Mouse (Mus musculus) splenic B cell, adult 2 months (primary cell): Measurements from ENCODE around the gene Pcgf5.

Experiments used
- DNase-seq: peaks from one replicate; pipeline ENCODE4 v3.0.0-alpha.2; 2011; ENCODE audit warnings: low read depth, low spot score
- H3K27me3 ChIP-seq: 2 replicates; pipeline ENCODE4 v1.6.1; 2012; ENCODE audit warnings: mild to moderate bottlenecking, low read length, moderate library complexity, mixed read lengths; ENCODE audit not compliant: control insufficient read depth, poor library complexity, insufficient read depth, severe bottlenecking
- H3K36me3 ChIP-seq: 2 replicates; pipeline ENCODE4 v1.6.1; 2012; ENCODE audit warnings: mild to moderate bottlenecking, low read length, moderate library complexity, mixed read lengths; ENCODE audit not compliant: control insufficient read depth, poor library complexity, insufficient read depth, severe bottlenecking

Gene Pcgf5

GRCm38 (mm10) chr19:36490911-36491310 lies 142.8 kb downstream of the Pcgf5 start:
- no peak for DNase-seq
- H3K36me3 ChIP-seq: no peaks in the 10 kb centered on the region
- H3K27me3 ChIP-seq: no peaks in the 10 kb centered on the region

GRCm38 (mm10) chr19:36495555-36495954 lies 147.4 kb downstream of the Pcgf5 start:
- Histone ChIP-seq H3K27me3 (no peaks in the 10 kb centered on the region), H3K36me3 (no peaks in the 10 kb centered on the region)
- no peak for DNase-seq

- Histone ChIP-seq H3K36me3 (no peaks in the 10 kb centered on the region), H3K27me3 (no peaks in the 10 kb centered on the region)
- DNase-seq: no peak
Measured at GRCm38 (mm10) chr19:36496532-36496931, 148.4 kb downstream of the Pcgf5 start.

- no peak for DNase-seq
- H3K36me3 ChIP-seq: no peaks in the 10 kb centered on the region
- H3K27me3 ChIP-seq: no peaks in the 10 kb centered on the region
Measured at GRCm38 (mm10) chr19:36497067-36497466, 149.0 kb downstream of the Pcgf5 start.

- H3K36me3 ChIP-seq: no peaks in the 10 kb centered on the region
- H3K27me3 ChIP-seq: no peaks in the 10 kb centered on the region
- no peak for DNase-seq
Measured at GRCm38 (mm10) chr19:36497744-36498143, 149.6 kb downstream of the Pcgf5 start.

GRCm38 (mm10) chr19:36504716-36505115 lies 156.6 kb downstream of the Pcgf5 start:
- Histone ChIP-seq H3K27me3 (no peaks in the 10 kb centered on the region), H3K36me3 (no peaks in the 10 kb centered on the region)
- no peak for DNase-seq
